Mouse (Mus musculus): Measurements from ENCODE around the gene Kpna1.

DNA sequence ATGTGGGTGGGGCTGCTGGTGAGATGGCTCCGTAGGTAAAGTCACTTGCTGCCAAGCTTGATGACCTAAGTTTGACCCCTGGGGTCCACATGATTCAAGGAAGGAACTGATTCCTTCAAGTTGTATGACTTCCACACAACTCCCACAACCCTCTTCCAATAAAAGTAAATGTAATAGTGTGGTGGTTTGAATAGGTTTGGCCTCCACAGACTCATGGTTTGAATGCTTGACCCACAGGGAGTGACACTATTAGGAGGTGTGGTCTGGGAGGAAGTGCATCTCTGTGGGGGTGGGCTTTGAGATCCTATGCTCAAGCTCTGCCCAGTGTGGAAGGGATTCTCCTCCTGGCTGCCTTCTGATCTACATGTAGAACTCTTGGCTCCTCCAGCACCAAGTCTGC, 4.5 kb upstream of the Kpna1 start:
- TF ChIP-seq POLR2A (IDR thresholded peaks at IDR 0.05; ENCODE audit: borderline replicate concordance, insufficient read depth, low read length), result no peak
- TF ChIP-seq CTCF (IDR thresholded peaks at IDR 0.05; ENCODE audit: borderline replicate concordance, insufficient read depth, low read depth, low read length), result no peak

Data from cerebellum, adult 2 months (tissue).